Mouse (Mus musculus) neural tube, embryonic 15.5 days (tissue): Measurements from ENCODE around the gene Pax3. TPM values are rescaled to one million over a fixed set of nuclear protein-coding genes. Genes with fewer than 3 reads are reported as not detected.

Experiments used
- ATAC-seq: fragments of 200-750 bp; cut with Nextera tagmentation; 2 replicates; pipeline ENCODE4 v1.8.0; 2017; ENCODE audit warnings: mild to moderate bottlenecking, moderate TSS enrichment, moderate library complexity; ENCODE audit not compliant: low FRiP score
- H3K27ac ChIP-seq: fragments of 300-500 bp; sonication (generic); replicated peaks from 2 replicates; pipeline ENCODE4 v1.5.1; 2015; ENCODE audit warnings: mild to moderate bottlenecking, inconsistent platforms
- H3K27me3 ChIP-seq: fragments of 300-500 bp; sonication (generic); replicated peaks from 2 replicates; pipeline ENCODE4 v1.6.1; 2015; ENCODE audit warnings: inconsistent platforms
- H3K36me3 ChIP-seq: fragments of 300-500 bp; sonication (generic); 2 replicates; pipeline ENCODE4 v1.6.1; 2015; ENCODE audit warnings: inconsistent platforms
- H3K4me1 ChIP-seq: fragments of 300-500 bp; sonication (generic); 2 replicates; pipeline ENCODE4 v1.6.1; 2015; ENCODE audit warnings: inconsistent platforms
- H3K4me2 ChIP-seq: fragments of 300-500 bp; sonication (generic); 2 replicates; pipeline ENCODE4 v1.6.1; 2015; ENCODE audit warnings: inconsistent platforms, mild to moderate bottlenecking, moderate library complexity
- H3K4me3 ChIP-seq: fragments of 300-500 bp; sonication (generic); replicated peaks from 2 replicates; pipeline ENCODE4 v1.5.1; 2015; ENCODE audit warnings: mild to moderate bottlenecking, inconsistent platforms
- H3K9ac ChIP-seq: fragments of 300-500 bp; sonication (generic); replicated peaks from 2 replicates; pipeline ENCODE4 v1.6.1; 2015; ENCODE audit warnings: mild to moderate bottlenecking, inconsistent platforms
- H3K9me3 ChIP-seq: fragments of 300-500 bp; sonication (generic); replicated peaks from 2 replicates; pipeline ENCODE4 v1.6.1; 2016; ENCODE audit warnings: inconsistent platforms
- WGBS: fragments of 180-500 bp; shearing (Covaris S2); methylation state at CpG from one replicate; pipeline ENCODE4 v1.1.7; 2015; ENCODE audit warnings: mixed read lengths; 5-methylcytosine and 5-hydroxymethylcytosine counted together
- polyA plus RNA-seq: library from polyadenylated mRNA; unstranded; fragments of >200 nt; fragmentation: Nextera tagmentation; extraction: Ambion mirVana; gene quantifications from 2 replicates; pipeline ENCODE4 v1.2.1, GENCODE M21; 2015

Pax3 gene
- polyA plus RNA-seq, 1 experiment from 2014 or later, result 3.4 TPM

- WGBS, result 2% methylated on average over 15 of the region's 15 CpGs
- Histone ChIP-seq H3K4me3 (no peak overlapping the region), H3K9ac (no peak overlapping the region), H3K27me3 (peaks cover 88% of the 10 kb centered on the region), H3K36me3 (no peaks in the 10 kb centered on the region), H3K4me1 (peaks cover under 1% of the 10 kb centered on the region; the same call in 1 of the 2 replicates), H3K4me2 (no peak overlapping the region), H3K27ac (no peak overlapping the region), H3K9me3 (no peaks in the 10 kb centered on the region)
- no peak for ATAC-seq
Measured at GRCm38 (mm10) chr1:78210568-78210967, 13.6 kb upstream of the Pax3 start.

GRCm38 (mm10) chr1:78208281-78208814 is 11.4 kb upstream of the Pax3 start:
- Histone ChIP-seq H3K9ac (no peak overlapping the region), H3K4me3 (no peak overlapping the region), H3K27ac (no peak overlapping the region), H3K9me3 (no peaks in the 10 kb centered on the region), H3K27me3 (peaks cover 85% of the 10 kb centered on the region), H3K4me1 (peaks cover 9% of the 10 kb centered on the region), H3K36me3 (no peaks in the 10 kb centered on the region), H3K4me2 (no peak overlapping the region)
- ATAC-seq, result no peak
- WGBS, result 20% methylated on average over 9 of the region's 9 CpGs

DNA sequence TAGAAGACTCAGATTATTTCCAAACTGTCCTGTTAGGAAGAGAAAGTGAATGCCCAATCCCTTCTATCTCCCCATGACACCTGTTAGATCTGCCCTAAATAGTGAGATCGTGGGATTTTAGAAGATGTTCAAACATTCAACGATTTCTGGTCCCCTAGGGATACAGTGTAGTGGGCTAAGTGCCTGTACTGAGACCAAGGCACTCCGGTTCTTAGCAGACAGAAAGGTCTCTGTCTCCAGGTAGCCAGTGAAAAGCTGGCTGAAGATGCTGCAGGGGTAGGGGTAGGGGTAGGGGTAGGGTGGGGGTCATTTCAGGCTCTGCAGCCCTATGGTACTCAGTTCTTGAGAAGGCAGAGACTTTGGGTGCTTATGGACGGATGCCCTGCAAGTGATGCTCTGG is 7.4 kb upstream of the Pax3 start:
- H3K9me3 ChIP-seq, result no peaks in the 10 kb centered on the region
- WGBS, result 28% methylated on average over 4 of the region's 4 CpGs
- peaks cover 85% of the 10 kb centered on the region for H3K27me3 ChIP-seq
- H3K4me1 ChIP-seq, result peaks cover 18% of the 10 kb centered on the region
- no peak overlapping the region for H3K27ac ChIP-seq
- ATAC-seq, result no peak
- peak overlapping the region; percentile 50 for H3K4me2 ChIP-seq
- H3K9ac ChIP-seq, result no peak overlapping the region
- no peaks in the 10 kb centered on the region for H3K36me3 ChIP-seq
- peak overlapping the region; percentile 31; the same call in 1 of the 2 replicates for H3K4me3 ChIP-seq

- peak overlapping the region; percentile 31 for H3K4me3 ChIP-seq
- H3K27me3 ChIP-seq, result peaks cover 85% of the 10 kb centered on the region
- H3K4me2 ChIP-seq, result peak overlapping the region; percentile 50
- WGBS, result under 1% methylated on average over 33 of the region's 33 CpGs
- H3K4me1 ChIP-seq, result peaks cover 18% of the 10 kb centered on the region
- H3K27ac ChIP-seq, result no peak overlapping the region
- H3K9ac ChIP-seq, result no peak overlapping the region
- peak; percentile 25; the same call in 1 of the 2 replicates for ATAC-seq
- no peaks in the 10 kb centered on the region for H3K9me3 ChIP-seq
- H3K36me3 ChIP-seq, result no peaks in the 10 kb centered on the region
Measured at GRCm38 (mm10) chr1:78203622-78204211, 6.8 kb upstream of the Pax3 start.

- Histone ChIP-seq H3K4me2 (peak overlapping the region; percentile 50), H3K36me3 (no peaks in the 10 kb centered on the region), H3K9me3 (no peaks in the 10 kb centered on the region), H3K9ac (no peak overlapping the region), H3K27me3 (peaks cover 85% of the 10 kb centered on the region), H3K27ac (no peak overlapping the region), H3K4me1 (peaks cover 18% of the 10 kb centered on the region), H3K4me3 (peak overlapping the region; percentile 31)
- ATAC-seq, result peak; percentile 23; the same call in 1 of the 2 replicates
- 1% methylated on average over 14 of the region's 14 CpGs for WGBS
Measured at GRCm38 (mm10) chr1:78203086-78203614, 6.2 kb upstream of the Pax3 start.

- Histone ChIP-seq H3K27me3 (peaks cover 85% of the 10 kb centered on the region), H3K4me2 (peak overlapping the region; percentile 50; the same call in 1 of the 2 replicates), H3K9ac (no peak overlapping the region), H3K27ac (no peak overlapping the region), H3K4me3 (no peak overlapping the region), H3K9me3 (no peaks in the 10 kb centered on the region), H3K36me3 (no peaks in the 10 kb centered on the region), H3K4me1 (peaks cover 18% of the 10 kb centered on the region)
- ATAC-seq, result no peak
- under 1% methylated on average over 23 of the region's 23 CpGs for WGBS
Measured at GRCm38 (mm10) chr1:78202466-78203085, 5.6 kb upstream of the Pax3 start.

DNA sequence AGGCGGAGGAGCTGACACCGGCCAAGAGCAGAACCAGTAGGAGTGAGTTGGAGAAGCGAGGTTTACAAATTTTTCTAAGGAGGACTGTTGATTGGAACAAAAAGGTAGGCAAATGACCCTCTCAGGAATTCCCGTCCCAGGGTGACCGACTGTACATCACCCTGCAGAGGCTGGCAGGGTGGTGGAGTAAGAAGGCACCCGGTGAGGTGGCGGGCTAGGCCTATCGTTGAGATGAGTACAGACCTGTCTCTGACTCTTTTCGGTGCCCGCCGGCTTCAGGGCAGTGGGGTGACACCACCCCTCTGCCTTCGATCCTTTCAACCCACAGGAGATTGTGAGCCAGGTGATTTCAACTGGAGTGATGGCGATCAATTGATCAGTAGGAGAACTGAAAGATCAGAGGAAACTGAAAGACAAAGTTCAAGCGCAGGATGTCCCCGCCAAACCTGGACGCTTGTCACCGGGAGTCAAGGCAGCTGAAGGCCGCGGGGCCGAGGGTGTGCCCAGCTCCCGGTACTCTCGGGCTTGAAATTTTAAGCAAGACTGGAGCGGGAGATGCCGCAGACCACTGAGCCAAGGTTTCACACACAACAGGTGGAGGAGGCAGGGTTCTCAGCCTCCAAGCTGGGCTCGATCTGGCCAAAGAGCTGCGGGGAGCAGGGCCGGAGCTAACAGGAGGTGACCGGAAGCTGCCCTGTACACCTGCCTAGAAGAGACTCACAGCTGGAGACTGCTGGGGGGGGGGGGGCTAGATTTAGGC is 4.5 kb upstream of the Pax3 start:
- no peak for ATAC-seq
- 0 out of 2 replicates have a peak overlapping the region, but pooled peaks have one; percentile 13 for H3K4me2 ChIP-seq
- no peak overlapping the region for H3K27ac ChIP-seq
- no peak overlapping the region for H3K9ac ChIP-seq
- WGBS, result 3% methylated on average over 28 of the region's 28 CpGs
- H3K36me3 ChIP-seq, result no peaks in the 10 kb centered on the region
- H3K27me3 ChIP-seq, result peaks cover 83% of the 10 kb centered on the region
- no peaks in the 10 kb centered on the region for H3K9me3 ChIP-seq
- no peak overlapping the region for H3K4me3 ChIP-seq
- H3K4me1 ChIP-seq, result peaks cover 24% of the 10 kb centered on the region

DNA sequence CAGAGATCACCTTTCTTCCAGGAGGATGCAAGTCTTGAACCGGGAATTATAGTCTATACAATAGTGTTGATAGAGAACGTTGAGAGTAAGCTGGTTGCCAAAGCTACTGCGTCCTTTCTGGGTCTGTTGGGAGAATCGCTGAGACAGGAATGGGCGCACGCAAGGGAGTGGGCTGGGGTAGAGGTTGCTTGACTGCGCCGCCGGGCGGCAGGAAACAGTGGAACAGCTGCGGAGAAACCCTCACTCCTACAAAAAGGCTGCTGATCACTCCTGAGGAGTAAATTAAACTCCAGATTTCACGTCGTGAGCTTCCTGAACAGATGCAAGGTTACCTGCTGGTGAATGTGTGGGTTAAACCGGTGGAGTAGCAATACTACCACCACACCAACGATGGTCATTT is 3.3 kb upstream of the Pax3 start:
- Histone ChIP-seq H3K4me2 (no peak overlapping the region), H3K9ac (no peak overlapping the region), H3K4me1 (peaks cover 28% of the 10 kb centered on the region), H3K27ac (no peak overlapping the region), H3K9me3 (no peaks in the 10 kb centered on the region), H3K4me3 (no peak overlapping the region), H3K36me3 (no peaks in the 10 kb centered on the region), H3K27me3 (peaks cover 81% of the 10 kb centered on the region)
- ATAC-seq, result no peak
- WGBS, result 1% methylated on average over 15 of the region's 15 CpGs

GRCm38 (mm10) chr1:78199221-78199620 is 2.3 kb upstream of the Pax3 start:
- Histone ChIP-seq H3K9me3 (no peaks in the 10 kb centered on the region), H3K9ac (no peak overlapping the region), H3K27ac (no peak overlapping the region), H3K4me3 (no peak overlapping the region), H3K36me3 (no peaks in the 10 kb centered on the region), H3K27me3 (peaks cover 75% of the 10 kb centered on the region), H3K4me2 (no peak overlapping the region), H3K4me1 (peaks cover 28% of the 10 kb centered on the region)
- WGBS, result 6% methylated on average over 9 of the region's 9 CpGs
- no peak for ATAC-seq

DNA sequence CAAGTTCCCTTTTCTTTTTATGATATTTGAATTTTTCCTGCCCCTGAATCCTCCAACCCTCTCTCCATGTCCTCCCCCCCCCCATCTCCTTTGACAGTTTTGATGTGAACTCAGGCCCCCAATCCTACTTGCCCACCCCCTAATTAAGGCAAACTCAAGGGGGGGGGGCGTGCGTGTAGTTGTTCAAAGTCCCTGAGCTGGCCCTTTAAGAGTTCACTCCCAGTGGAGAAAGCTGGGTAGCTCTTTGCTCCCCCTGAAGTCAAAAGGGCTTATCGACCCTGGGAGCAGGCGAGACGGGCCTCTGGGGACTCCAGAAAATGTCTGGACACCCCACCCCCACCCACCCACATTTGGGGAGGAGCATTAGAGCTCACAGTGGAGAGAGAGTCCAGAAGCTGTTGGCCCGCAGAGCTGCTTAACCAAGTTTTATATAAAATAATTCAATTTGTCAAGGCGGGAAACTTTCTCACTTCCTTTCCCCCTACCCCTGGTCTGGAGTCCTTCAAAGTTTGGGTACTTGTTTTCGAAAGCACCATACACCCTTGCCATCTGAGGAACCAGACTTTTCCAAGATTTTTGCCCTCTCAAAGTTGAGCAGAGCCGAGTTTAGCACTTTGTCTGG is 1.5 kb upstream of the Pax3 start:
- H3K9ac ChIP-seq, result no peak overlapping the region
- no peaks in the 10 kb centered on the region for H3K9me3 ChIP-seq
- H3K27ac ChIP-seq, result no peak overlapping the region
- H3K4me1 ChIP-seq, result peaks cover 22% of the 10 kb centered on the region
- no peak for ATAC-seq
- no peak overlapping the region; the same call in 1 of the 2 replicates for H3K4me2 ChIP-seq
- H3K36me3 ChIP-seq, result no peaks in the 10 kb centered on the region
- no peak overlapping the region for H3K4me3 ChIP-seq
- WGBS, result under 1% methylated on average over 9 of the region's 9 CpGs
- peaks cover 75% of the 10 kb centered on the region for H3K27me3 ChIP-seq
